Mouse (Mus musculus): ENCODE measurements at regions not wholly inside any gene's neighbourhood (a gene's known extent, or its start where the extent isn't known, plus 50 kb on each side); places are given as distances from the start of the nearest gene placed in this dataset.

GRCm38 (mm10) chr15:63191731-63192130 lies 653.2 kb downstream of the Gsdmc2 start:
- no peak for DNase-seq (ENCODE audit: extremely low spot score, low spot score)

- no peak for DNase-seq (ENCODE audit: extremely low spot score, low spot score)
Measured at GRCm38 (mm10) chr15:63190086-63190485, 654.9 kb downstream of the Gsdmc2 start.

GRCm38 (mm10) chr15:63171003-63171402 lies 674.0 kb downstream of the Gsdmc2 start:
- no peak for DNase-seq (ENCODE audit: extremely low spot score, low spot score)

- no peak for DNase-seq (ENCODE audit: extremely low spot score, low spot score)
Measured at GRCm38 (mm10) chr15:63170171-63170570, 674.8 kb downstream of the Gsdmc2 start.

- no peak for DNase-seq (ENCODE audit: extremely low spot score, low spot score)
Measured at GRCm38 (mm10) chr15:63166411-63166810, 678.6 kb downstream of the Gsdmc2 start.

- DNase-seq (ENCODE audit: extremely low spot score, low spot score): peak; percentile 35
Measured at GRCm38 (mm10) chr15:63163550-63164279, 681.3 kb downstream of the Gsdmc2 start.

- no peak for DNase-seq (ENCODE audit: extremely low spot score, low spot score)
Measured at GRCm38 (mm10) chr15:63162881-63163549, 682.0 kb downstream of the Gsdmc2 start.

GRCm38 (mm10) chr15:63123123-63123688 lies 721.8 kb downstream of the Gsdmc2 start:
- no peak for DNase-seq (ENCODE audit: extremely low spot score, low spot score)

- DNase-seq (ENCODE audit: extremely low spot score, low spot score): no peak
Measured at GRCm38 (mm10) chr15:63112918-63113317, 732.1 kb downstream of the Gsdmc2 start.

GRCm38 (mm10) chr15:63100093-63100492 lies 744.9 kb downstream of the Gsdmc2 start:
- DNase-seq (ENCODE audit: extremely low spot score, low spot score): no peak

GRCm38 (mm10) chr15:63081972-63082371 lies 763.0 kb downstream of the Gsdmc2 start:
- DNase-seq (ENCODE audit: extremely low spot score, low spot score): no peak

GRCm38 (mm10) chr15:63079825-63080224 lies 765.2 kb downstream of the Gsdmc2 start:
- no peak for DNase-seq (ENCODE audit: extremely low spot score, low spot score)

- DNase-seq (ENCODE audit: extremely low spot score, low spot score): no peak
Measured at GRCm38 (mm10) chr15:63071921-63072320, 773.1 kb downstream of the Gsdmc2 start.

GRCm38 (mm10) chr15:63067126-63067525 lies 777.9 kb downstream of the Gsdmc2 start:
- DNase-seq (ENCODE audit: extremely low spot score, low spot score): no peak

- DNase-seq (ENCODE audit: extremely low spot score, low spot score): no peak
Measured at GRCm38 (mm10) chr15:63066020-63066439, 778.9 kb downstream of the Gsdmc2 start.

- DNase-seq (ENCODE audit: extremely low spot score, low spot score): no peak
Measured at GRCm38 (mm10) chr15:63061891-63062290, 783.1 kb downstream of the Gsdmc2 start.

GRCm38 (mm10) chr15:63060826-63061225 lies 784.2 kb downstream of the Gsdmc2 start:
- no peak for DNase-seq (ENCODE audit: extremely low spot score, low spot score)

- DNase-seq (ENCODE audit: extremely low spot score, low spot score): peak; percentile 77
Measured at GRCm38 (mm10) chr15:63052570-63053255, 792.3 kb downstream of the Gsdmc2 start.

GRCm38 (mm10) chr15:63050033-63050432 lies 794.9 kb downstream of the Gsdmc2 start:
- no peak for DNase-seq (ENCODE audit: extremely low spot score, low spot score)

- no peak for DNase-seq (ENCODE audit: extremely low spot score, low spot score)
Measured at GRCm38 (mm10) chr15:63042367-63042766, 802.6 kb downstream of the Gsdmc2 start.

- DNase-seq (ENCODE audit: extremely low spot score, low spot score): no peak
Measured at GRCm38 (mm10) chr15:63036241-63036640, 808.7 kb downstream of the Gsdmc2 start.

- no peak for DNase-seq (ENCODE audit: extremely low spot score, low spot score)
Measured at GRCm38 (mm10) chr15:63020826-63021225, 824.2 kb downstream of the Gsdmc2 start.

Measured in neural tube, embryonic 10.5 days (tissue).